Mouse (Mus musculus) embryonic facial prominence, embryonic 10.5 days (tissue): ENCODE results near the gene E130114P18Rik. TPM values are rescaled to one million over a fixed set of nuclear protein-coding genes. Genes with fewer than 3 reads are reported as not detected.

Experiments used
- DNase-seq: peaks from one replicate; pipeline ENCODE4 v3.0.0-alpha.2; 2017; ENCODE audit warnings: low spot score
- H3K27ac ChIP-seq: fragments of 300-500 bp; sonication (generic); replicated peaks from 2 replicates; pipeline ENCODE4 v1.5.1; 2016; ENCODE audit warnings: mild to moderate bottlenecking
- H3K27me3 ChIP-seq: fragments of 300-500 bp; sonication (generic); replicated peaks from 2 replicates; pipeline ENCODE4 v1.6.1; 2016; ENCODE audit warnings: low read depth, mild to moderate bottlenecking; ENCODE audit not compliant: poor library complexity, severe bottlenecking
- H3K36me3 ChIP-seq: fragments of 300-500 bp; sonication (generic); replicated peaks from 2 replicates; pipeline ENCODE4 v1.6.1; 2016; ENCODE audit warnings: mild to moderate bottlenecking, moderate library complexity
- H3K4me1 ChIP-seq: fragments of 300-500 bp; sonication (generic); 2 replicates; pipeline ENCODE4 v1.6.1; 2016
- H3K4me3 ChIP-seq: fragments of 300-500 bp; sonication (generic); 2 replicates; pipeline ENCODE4 v1.5.1; 2016; ENCODE audit warnings: mild to moderate bottlenecking, moderate library complexity
- H3K9me3 ChIP-seq: fragments of 300-500 bp; sonication (generic); 2 replicates; pipeline ENCODE4 v1.6.1; 2016; ENCODE audit warnings: mild to moderate bottlenecking
- WGBS: fragments of 180-500 bp; shearing (Covaris S2); methylation state at CpG from one replicate; pipeline ENCODE4 v1.1.7; 2016; 5-methylcytosine and 5-hydroxymethylcytosine counted together
- polyA plus RNA-seq: library from polyadenylated mRNA; unstranded; fragments of >200 nt; fragmentation: Nextera tagmentation; extraction: Ambion mirVana; gene quantifications from 2 replicates; pipeline ENCODE4 v1.2.1, GENCODE M21; 2016

Gene E130114P18Rik
- polyA plus RNA-seq, 1 experiment from 2014 or later, result 10.9 TPM

DNA sequence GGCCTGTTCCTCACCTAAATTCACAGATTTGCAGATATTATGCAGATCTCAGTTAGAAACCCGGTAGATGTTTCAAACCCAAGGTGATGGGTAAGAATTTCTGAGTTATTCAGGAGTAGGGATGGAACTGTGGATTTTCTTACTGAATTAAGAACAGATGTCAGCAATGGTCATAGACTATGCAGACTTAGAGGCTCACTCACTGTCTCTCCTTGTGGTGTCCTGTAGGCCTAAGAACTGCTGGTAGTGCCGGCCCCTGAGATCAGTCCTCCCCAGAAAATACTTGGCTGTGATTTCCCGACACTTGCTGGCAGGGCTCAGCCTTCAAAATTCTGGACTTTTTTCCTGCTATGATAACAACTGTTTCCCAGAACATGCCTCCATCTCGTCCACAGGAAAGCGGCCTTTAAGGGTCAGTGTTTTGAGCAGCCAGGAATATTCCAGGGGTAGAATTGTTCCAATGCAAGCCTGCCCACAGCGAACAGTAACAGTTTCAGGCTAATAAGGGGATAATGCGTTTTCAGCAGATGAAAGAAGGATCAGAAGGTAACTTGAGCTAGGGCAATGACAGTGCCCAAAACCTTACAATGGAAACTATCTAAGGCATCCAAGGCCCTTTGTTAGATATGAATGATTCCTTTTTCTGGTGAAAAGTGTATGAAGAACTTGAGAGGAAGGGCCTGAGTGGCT, 113.0 kb downstream of the E130114P18Rik start:
- peak overlapping the region; percentile 74 for H3K27ac ChIP-seq
- WGBS, result 42% methylated on average over 7 of the region's 7 CpGs
- no peaks in the 10 kb centered on the region for H3K9me3 ChIP-seq
- H3K36me3 ChIP-seq, result no peaks in the 10 kb centered on the region
- peaks cover 23% of the 10 kb centered on the region for H3K4me1 ChIP-seq
- no peak overlapping the region for H3K4me3 ChIP-seq
- H3K27me3 ChIP-seq, result no peaks in the 10 kb centered on the region
- DNase-seq, result peak; percentile 18

DNA sequence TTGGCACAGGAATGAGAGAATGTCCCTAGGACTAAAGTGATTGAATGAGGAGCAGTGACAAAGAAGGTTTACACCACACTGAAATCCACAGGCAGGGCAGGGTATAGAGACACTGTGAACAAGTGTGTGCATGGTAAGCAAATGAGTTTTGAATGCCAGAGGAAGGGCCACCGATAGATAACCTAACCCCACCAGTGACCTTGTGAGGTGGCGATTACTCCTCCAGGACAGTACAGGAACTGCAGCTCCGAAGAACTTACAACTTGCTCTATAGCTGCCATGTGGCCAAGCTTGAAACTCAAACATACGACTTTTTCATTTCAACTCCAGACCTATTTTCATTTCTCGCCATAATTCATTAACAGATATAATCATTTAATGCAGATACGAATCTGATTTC, 114.0 kb downstream of the E130114P18Rik start:
- Histone ChIP-seq H3K4me3 (no peak overlapping the region), H3K36me3 (no peaks in the 10 kb centered on the region), H3K27me3 (no peaks in the 10 kb centered on the region), H3K9me3 (no peaks in the 10 kb centered on the region), H3K4me1 (peaks cover 18% of the 10 kb centered on the region), H3K27ac (no peak overlapping the region)
- 82% methylated on average over 6 of the region's 6 CpGs for WGBS
- no peak for DNase-seq

DNA sequence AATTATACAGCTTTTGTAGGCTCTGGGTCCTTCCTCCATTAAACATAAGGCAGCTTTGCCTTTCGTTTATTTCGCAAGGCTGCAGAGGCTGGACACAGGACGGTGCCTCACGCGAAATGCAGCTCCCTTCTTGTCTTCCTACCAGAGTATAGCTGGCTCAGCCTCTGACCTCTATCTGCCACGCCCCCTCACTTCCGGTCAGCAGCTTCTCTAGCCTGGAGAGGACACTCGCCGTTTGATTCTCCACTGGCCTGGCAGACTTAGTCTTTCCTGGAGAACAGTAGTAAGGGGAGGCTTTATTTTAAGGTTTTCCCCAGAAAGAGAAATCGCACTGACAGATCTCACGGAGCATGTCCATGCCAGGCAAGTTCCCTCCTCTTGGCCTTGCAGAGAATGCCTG, 115.0 kb downstream of the E130114P18Rik start:
- no peaks in the 10 kb centered on the region for H3K36me3 ChIP-seq
- no peaks in the 10 kb centered on the region for H3K27me3 ChIP-seq
- DNase-seq, result peak; percentile 33
- peak overlapping the region; percentile 40; the same call in 1 of the 2 replicates for H3K27ac ChIP-seq
- WGBS, result 58% methylated on average over 11 of the region's 11 CpGs
- no peaks in the 10 kb centered on the region for H3K9me3 ChIP-seq
- peaks cover 24% of the 10 kb centered on the region for H3K4me1 ChIP-seq
- no peak overlapping the region for H3K4me3 ChIP-seq

DNA sequence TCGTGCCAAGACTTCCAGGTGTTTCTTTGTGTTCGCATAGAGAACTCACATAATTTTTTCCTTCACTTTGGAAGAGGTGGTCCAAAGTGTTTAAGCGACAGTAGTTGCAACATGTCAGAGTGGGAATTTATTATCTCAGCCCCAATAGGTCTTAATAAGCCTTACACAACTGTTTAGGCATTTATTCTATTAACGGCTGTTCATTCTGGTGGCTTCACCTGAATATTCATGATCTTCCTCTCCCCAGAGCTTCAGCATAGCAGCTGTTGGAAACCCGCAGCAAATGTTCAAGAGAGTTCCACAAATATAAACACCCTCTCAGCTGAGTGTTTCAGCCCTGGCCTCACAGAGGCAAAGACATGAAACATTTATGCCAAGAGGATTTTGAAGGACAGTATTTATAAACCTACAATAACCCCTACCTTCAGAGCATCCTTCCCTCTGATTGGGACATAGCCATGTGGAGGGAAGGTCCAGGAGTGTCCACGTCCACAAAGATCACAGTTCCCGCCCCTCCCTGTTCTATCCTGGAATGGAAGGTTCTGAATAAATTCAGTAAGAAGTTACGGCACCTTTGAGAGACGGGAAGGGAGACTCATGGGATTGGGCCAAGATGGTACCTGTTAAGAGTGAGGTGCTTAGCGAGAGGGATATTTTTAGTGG, 116.1 kb downstream of the E130114P18Rik start:
- Histone ChIP-seq H3K4me3 (no peak overlapping the region), H3K36me3 (no peaks in the 10 kb centered on the region), H3K4me1 (peaks cover 35% of the 10 kb centered on the region), H3K27me3 (no peaks in the 10 kb centered on the region), H3K9me3 (no peaks in the 10 kb centered on the region), H3K27ac (no peak overlapping the region)
- DNase-seq, result no peak
- WGBS, result 90% methylated on average over 10 of the region's 10 CpGs

DNA sequence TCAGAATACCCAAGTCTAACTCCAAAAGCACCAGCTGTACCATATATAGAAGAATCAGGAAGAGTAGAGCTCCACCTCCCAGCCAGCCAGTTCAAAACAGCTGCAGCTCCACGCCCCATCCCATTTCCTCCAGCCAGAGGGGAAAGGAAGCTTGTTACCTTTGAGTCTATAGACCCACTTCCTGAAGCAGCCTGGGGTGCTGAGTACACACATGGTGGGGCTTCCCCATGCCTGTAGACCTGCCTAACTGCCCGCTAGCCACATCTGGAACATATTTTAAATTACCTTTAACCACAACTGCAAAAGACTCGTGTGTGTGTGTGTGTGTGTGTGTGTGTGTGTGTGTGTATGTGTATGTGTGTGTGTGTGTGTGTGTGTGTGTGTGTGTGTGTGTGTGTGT, 120.3 kb downstream of the E130114P18Rik start:
- H3K4me1 ChIP-seq, result peaks cover 21% of the 10 kb centered on the region
- H3K9me3 ChIP-seq, result no peaks in the 10 kb centered on the region
- H3K4me3 ChIP-seq, result no peak overlapping the region
- H3K27me3 ChIP-seq, result no peaks in the 10 kb centered on the region
- 45% methylated on average over 3 of the region's 3 CpGs for WGBS
- peak; percentile 67 for DNase-seq
- H3K27ac ChIP-seq, result peak overlapping the region; percentile 51; the same call in 1 of the 2 replicates
- H3K36me3 ChIP-seq, result no peaks in the 10 kb centered on the region

DNA sequence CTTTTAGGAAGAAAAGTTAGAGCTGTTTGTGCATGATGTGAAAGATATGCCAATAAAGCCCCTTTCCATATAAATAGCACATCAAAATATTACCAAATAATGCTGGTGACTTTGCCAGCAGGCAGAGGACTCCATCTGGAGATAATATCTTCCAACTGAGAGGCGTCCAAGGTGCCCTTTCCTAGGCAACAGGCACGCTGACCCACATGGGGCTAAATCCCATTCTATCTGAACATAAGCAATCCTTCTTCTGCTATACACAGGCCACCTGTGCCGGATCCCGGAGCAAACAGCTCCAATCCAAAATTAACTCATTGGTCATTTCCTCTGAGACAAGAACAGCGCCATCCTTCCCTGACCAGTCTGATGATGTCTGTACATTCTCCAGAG, 128.3 kb downstream of the E130114P18Rik start:
- no peaks in the 10 kb centered on the region for H3K27me3 ChIP-seq
- no peak for DNase-seq
- H3K36me3 ChIP-seq, result no peaks in the 10 kb centered on the region
- peak overlapping the region; percentile 78 for H3K27ac ChIP-seq
- 75% methylated on average over 5 of the region's 5 CpGs for WGBS
- peaks cover 29% of the 10 kb centered on the region for H3K4me1 ChIP-seq
- H3K4me3 ChIP-seq, result no peak overlapping the region
- no peaks in the 10 kb centered on the region for H3K9me3 ChIP-seq

DNA sequence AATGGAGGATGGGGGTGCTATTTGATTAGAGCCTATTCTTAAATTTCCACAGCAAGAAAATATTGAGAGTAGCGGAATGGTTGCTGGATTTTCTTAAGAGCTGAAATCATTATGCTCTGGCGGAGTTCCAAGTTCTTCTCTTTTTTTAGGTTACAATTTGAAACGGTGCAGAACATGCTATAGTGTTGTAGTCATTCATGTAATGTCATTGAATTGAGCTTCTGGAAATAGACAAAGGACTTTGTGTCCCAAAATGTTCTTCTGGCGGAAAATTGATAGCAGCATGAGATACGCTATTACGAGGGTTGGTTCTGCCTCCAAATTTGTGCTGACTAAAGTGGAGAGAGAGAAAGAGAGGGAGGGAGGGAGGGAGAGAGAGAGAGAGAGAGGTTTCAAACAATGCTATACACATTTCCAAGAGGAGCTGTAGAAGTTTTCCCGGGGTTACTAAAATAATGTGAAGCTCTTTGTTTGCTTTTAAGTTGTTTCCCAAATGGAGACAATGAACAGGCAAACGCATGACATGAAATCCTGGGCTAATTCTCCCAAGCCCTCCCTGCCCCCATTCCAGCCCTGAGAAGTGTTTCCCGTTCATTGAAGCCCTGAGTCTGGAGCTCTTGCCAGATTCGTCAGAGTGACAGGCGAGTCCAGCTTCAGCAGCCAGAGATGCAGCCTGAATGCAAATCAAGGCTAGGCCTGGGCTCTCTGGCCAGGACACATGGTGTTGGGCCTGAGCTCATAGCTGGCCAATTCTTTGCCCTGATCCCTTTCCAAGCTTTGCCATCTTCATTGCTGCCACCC, 128.9 kb downstream of the E130114P18Rik start:
- WGBS, result 26% methylated on average over 11 of the region's 11 CpGs
- H3K9me3 ChIP-seq, result no peaks in the 10 kb centered on the region
- H3K4me3 ChIP-seq, result no peak overlapping the region
- peak overlapping the region; percentile 78 for H3K27ac ChIP-seq
- peaks cover 29% of the 10 kb centered on the region for H3K4me1 ChIP-seq
- H3K36me3 ChIP-seq, result no peaks in the 10 kb centered on the region
- DNase-seq, result peak; percentile 58
- no peaks in the 10 kb centered on the region for H3K27me3 ChIP-seq

DNA sequence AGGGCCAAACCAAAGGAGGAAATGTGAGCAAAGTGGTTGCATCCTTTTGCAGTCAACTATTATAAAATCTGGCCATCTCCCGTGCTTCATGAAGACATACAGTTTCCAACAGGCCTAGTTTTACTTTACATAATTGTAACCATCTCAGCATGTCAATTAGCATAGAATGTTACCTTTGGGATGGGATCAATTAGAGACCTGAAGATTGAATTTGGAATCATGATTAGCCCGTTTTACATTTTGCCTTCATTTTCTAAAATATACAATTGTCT, 129.5 kb downstream of the E130114P18Rik start:
- H3K9me3 ChIP-seq, result no peaks in the 10 kb centered on the region
- H3K4me3 ChIP-seq, result no peak overlapping the region
- H3K27ac ChIP-seq, result peak overlapping the region; percentile 45; the same call in 1 of the 2 replicates
- peaks cover 29% of the 10 kb centered on the region for H3K4me1 ChIP-seq
- no peaks in the 10 kb centered on the region for H3K36me3 ChIP-seq
- no peak for DNase-seq
- H3K27me3 ChIP-seq, result no peaks in the 10 kb centered on the region
- WGBS, result 51% methylated on average over 2 of the region's 2 CpGs

DNA sequence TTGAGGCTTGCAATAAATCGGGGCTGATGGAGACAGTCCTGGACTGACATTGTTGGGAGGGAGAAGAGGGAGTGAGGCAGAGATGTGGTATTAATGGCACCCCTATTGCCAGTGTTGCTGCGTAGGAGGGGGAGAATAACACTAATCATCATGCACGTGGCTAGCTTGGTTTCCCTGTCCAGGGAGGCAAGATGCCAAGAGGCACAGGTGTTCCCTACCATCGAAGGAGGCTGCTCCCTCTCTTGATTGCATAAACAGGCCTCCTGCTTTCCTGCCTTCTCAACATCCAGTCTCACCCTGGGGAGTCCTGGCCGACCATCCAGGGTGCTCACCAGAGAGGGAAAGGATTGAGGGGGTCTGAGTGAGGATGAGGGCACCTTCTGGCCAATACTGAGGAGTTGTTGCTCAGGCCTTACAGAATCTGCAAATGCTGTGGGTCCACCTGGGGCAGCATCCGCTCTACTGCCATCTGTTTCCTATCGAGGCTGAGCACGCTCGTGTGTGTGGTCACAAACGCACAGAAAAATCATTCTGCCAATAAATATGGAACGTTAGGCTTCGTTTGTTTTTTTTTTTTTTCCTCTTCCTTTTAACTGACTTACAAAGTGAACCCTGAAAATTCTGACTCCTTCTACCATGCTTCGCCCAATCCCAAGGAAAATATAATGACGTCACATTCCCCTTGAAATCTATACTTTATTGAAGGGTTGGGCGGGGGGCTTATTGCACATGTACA, 130.0 kb downstream of the E130114P18Rik start:
- Histone ChIP-seq H3K36me3 (no peaks in the 10 kb centered on the region), H3K27ac (peak overlapping the region; percentile 45), H3K9me3 (no peaks in the 10 kb centered on the region), H3K4me3 (no peak overlapping the region), H3K27me3 (no peaks in the 10 kb centered on the region), H3K4me1 (peaks cover 29% of the 10 kb centered on the region)
- WGBS, result 61% methylated on average over 15 of the region's 15 CpGs
- DNase-seq, result peak; percentile 51

DNA sequence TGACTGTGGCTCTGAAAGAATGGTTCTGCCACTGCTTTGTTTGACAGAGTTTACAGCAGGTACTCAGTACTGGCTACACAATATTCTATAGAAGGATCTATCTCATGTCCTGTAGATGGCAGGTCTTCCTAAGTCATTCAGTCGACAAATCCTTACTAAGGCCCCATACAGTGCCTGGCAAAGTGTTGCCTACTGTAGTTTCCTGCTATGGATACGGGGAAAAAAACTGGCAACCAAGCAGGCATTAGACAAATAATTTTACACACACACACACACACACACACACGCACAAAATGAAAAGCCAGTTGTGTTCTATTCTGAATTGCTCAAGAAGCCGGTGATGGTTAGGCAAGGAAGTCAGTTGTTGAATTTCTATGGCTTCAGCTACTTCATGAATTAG, 130.6 kb downstream of the E130114P18Rik start:
- no peak overlapping the region for H3K4me3 ChIP-seq
- peaks cover 29% of the 10 kb centered on the region for H3K4me1 ChIP-seq
- DNase-seq, result no peak
- peak overlapping the region; percentile 45; the same call in 1 of the 2 replicates for H3K27ac ChIP-seq
- no peaks in the 10 kb centered on the region for H3K27me3 ChIP-seq
- WGBS, result 92% methylated on average over 4 of the region's 4 CpGs
- no peaks in the 10 kb centered on the region for H3K36me3 ChIP-seq
- no peaks in the 10 kb centered on the region for H3K9me3 ChIP-seq

DNA sequence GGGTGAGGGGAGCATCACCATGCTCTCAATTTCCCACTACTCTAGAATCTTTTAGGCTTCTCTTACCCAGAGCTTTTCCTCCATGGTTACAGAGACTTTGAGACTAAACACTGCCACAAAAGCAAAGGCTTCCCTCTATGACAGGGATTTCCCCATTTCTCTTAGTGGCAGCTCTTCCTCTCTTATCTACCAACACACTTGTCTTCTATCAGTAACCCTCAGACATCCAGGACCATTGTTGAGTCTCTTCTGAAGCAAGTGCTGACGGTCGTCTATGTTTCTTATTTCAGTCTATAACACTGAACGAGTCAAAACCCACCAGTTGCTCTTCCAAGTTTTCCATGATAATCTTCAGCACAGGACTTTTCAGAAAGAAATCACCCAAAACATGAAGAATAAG, 137.5 kb downstream of the E130114P18Rik start:
- H3K4me1 ChIP-seq, result peaks cover 13% of the 10 kb centered on the region
- no peak overlapping the region for H3K4me3 ChIP-seq
- H3K9me3 ChIP-seq, result no peaks in the 10 kb centered on the region
- 89% methylated on average over 3 of the region's 3 CpGs for WGBS
- H3K36me3 ChIP-seq, result no peaks in the 10 kb centered on the region
- no peak for DNase-seq
- no peaks in the 10 kb centered on the region for H3K27me3 ChIP-seq
- H3K27ac ChIP-seq, result no peak overlapping the region

DNA sequence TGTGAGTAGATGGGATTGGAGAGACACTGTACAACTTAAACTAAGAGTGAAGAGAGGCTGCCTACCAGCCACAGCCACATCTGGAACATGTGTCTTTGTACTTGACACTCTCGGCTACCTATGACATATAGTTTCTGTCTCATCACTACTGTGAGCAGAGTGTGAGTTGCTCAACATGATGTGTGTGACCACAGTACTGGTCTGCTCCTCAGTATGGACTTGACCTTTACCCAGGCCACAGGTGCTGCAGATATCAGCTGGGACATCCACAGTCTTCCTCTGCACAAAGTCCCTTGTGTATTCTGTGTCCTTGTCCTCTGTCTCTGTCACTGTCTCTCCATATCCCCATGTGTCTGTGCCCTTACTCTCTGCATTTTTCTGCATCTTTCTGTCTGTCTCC, 141.3 kb downstream of the E130114P18Rik start:
- Histone ChIP-seq H3K4me1 (peaks cover 30% of the 10 kb centered on the region), H3K9me3 (no peaks in the 10 kb centered on the region), H3K27ac (no peak overlapping the region), H3K27me3 (no peaks in the 10 kb centered on the region), H3K36me3 (no peaks in the 10 kb centered on the region), H3K4me3 (no peak overlapping the region)
- DNase-seq, result no peak
- 95% methylated on average over 1 of the region's 1 CpGs for WGBS
